Mouse (Mus musculus) gastrocnemius, postnatal 25 days (tissue): Measurements from ENCODE around the gene Cdyl2. TPM values are rescaled to one million over a fixed set of nuclear protein-coding genes. Genes with fewer than 3 reads are reported as not detected.

ENCODE experiments used
- DNase-seq: peaks from one replicate; pipeline ENCODE4 v3.0.0; 2022
- total RNA-seq, 2 experiments: library from RNA; stranded (reverse); gene quantifications; 1 replicate in 1 of 2; 2 replicates in 1 of 2; pipeline ENCODE4 v1.2.3; 2021

Gene Cdyl2
- total RNA-seq, 2 experiments from 2014 or later: 2.9 to 3.2 TPM

DNA sequence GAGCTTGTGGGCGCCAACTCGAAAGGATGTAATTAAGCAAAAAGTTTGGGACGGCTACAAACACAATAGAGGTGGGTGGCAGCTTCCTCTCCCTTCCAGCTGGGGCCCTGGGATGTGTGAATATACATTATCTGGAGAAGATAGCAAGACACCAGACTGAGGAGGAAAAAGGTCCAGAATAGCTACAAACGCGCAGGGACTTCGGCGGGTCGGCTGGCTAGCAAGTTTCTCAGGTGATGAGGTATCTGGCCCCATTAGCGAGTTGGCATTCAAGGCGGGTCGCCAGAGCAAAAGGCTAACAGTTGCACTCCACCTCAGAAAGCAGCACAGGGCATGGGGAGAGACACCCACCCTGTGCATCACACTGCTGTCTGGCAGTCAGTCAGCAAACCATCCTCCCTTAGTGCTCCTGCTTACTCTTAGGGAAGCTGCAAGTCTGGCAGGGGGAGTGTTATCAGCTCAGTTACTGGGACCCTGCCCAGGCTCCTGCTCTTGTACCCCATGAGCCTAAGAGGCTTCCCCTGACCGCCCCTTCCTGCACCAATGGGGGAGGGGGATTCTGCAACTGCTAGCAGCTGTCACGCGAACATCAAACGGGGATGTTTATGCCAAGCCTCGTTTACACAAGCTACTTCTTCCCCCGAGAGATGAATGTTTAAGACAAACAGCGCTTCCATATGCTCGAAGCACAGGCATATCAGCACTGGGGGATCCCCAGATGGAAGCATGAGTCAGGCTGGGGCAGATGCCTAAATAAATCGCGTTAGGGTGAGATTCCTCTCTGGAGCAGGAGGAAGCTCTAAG is 111.4 kb downstream of the Cdyl2 start:
- DNase-seq: no peak

DNA sequence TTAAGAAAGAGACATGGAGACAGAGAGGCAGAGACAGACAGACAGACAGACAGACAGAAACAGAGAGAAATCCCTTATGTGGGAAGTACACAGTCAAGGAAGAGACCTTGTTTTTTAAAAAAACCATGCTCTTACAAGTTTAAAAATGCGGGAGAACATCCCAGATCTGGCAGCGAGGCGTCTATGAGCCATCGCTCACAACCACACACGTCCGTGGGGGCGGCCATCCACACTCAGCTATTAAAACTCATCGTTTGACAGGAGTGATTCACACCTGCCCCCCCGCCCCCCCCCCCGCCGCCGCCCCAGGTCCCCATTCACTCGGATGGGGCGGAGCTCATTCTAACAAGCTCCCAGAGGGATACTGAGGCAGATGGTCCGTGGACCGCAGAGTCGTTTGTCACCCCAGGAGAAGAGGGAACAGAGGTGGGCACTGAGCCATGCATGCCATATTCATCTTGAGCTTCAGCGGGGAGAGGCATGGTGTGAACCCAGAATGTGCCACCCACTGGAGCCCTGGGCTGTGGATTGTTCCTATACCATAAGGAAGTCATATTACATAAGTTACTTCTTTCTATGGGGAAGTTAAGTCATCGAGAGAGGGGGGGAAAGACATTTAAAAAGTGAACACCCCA is 113.0 kb downstream of the Cdyl2 start:
- DNase-seq: no peak

DNA sequence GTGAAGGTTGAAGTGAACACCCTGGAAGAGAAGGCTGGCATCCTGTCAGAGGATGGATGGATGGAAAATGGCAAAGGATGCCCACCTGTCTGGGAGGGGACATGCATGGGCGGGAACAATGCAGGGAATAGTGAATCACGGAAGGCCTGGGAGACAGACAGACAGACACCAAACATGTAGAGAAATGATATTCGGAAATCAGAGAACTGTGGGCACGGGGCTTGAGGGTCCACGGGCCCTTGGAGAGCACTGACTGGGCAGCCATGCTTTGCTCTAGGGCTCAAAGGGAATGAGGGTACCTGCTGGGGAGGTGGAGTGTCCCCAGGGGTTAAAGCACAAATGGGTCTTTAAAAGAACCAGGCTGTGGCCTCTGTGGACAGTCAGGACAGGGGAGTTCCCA is 113.6 kb downstream of the Cdyl2 start:
- DNase-seq: no peak

DNA sequence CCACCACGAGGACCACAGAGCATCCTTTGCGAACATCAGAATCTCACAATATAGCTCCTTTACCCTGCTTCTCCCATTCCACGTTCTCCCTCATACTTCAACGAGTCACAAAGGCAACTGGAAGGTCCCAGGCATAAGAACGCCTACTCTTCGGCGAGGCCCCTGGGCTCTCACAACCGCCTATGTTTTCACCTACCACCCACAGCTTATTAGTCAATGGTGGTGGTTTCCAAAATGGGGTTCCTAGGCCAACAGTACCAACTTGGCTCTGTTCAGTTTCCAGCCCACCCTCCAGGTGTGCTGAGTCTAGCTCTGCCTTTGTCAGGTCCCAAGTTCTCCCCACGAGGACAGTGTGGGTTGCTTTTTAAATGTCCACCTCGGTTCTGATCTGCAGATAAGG is 114.0 kb downstream of the Cdyl2 start:
- no peak for DNase-seq

DNA sequence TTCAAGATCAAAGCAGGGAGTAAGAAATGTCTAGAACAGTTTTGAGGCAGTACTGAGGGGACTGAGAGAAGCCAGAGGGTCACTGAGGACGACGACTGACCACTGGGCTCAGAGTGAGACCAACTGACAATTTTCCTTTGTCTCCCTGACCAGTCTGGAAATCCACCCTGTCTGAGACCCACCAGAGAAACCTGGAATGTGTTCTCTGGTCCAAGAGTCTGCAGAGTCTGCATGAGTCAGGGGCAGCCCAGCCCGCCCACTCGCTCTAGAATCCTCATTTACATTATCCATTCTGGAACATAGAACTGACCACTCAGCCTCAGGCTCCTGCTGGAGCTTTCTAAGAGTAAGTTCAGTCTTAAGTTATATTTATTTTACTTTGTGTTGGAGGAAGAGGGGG is 114.9 kb downstream of the Cdyl2 start:
- no peak for DNase-seq

DNA sequence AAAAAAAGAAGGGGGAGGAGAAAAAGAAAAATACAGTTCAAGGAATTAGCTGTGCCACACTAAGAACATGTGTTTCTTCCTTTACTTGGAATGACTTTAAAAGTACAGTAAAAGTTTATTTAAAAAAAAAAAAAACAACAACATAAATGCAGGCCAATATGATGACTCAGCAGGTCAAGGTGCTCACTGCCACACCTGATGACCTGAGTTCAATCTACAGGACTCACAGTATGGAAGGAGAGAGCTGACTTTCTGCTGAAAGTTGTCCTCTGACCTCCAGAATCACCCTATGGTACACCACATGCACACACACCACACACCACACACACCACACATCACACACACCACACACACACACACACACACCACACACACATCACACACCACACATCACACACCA is 116.4 kb downstream of the Cdyl2 start:
- DNase-seq: no peak

DNA sequence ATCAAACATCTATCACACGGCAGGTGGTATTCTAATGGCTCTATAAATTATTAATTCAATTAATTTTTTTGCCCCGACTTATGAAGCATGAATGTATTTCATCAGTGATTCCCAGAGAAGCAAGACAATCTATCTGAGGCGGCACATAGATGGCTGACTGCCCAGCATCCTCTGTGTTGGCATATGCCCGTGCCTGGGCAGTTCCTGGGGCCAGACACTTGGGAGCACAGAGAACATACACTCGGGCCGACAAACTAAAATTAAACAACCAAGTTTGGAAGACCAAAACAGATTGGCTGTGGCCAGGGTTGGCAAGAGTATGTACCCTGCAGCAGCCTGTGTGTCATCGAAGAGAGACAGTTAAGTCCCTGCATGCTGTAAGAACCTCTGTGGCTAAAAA is 117.9 kb downstream of the Cdyl2 start:
- peak; percentile 37 for DNase-seq

DNA sequence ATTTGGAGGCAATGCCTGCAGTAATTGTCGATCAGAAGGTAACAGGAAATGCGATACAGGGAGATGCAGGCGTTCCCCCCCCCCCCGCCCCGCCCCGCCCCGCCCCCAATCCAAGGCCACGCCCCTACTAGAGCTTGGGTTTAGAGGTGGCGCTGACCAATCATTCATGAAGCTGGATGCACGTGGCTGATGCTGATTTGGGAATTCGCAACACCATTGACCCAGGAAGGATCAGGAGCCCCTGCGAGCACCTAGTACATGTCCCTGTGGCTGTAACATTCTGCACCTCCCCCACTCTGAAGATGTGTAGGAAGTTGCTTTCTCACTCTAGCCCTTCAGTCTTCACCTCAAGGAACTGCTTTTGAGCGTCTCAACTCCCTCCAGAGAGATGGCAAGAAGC is 126.6 kb downstream of the Cdyl2 start:
- DNase-seq: no peak

DNA sequence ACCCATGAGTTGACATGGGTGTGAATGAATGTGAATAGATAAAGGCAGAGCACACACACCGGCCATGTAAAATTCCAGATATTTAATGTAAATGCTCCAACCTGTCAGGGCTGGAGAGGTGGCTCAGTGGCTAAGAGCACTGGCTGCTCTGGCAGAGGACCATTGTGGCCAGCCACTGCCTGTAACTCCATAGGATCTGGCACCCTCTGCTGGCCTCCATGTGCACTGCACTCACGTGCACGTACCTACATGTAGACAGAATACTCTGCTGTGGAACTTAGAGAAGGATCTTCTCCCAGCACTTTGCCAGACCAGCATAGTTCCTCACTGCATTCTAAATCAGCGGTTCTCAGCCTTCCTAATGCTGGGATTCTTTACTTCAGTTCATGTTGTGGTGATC is 130.0 kb downstream of the Cdyl2 start:
- no peak for DNase-seq

DNA sequence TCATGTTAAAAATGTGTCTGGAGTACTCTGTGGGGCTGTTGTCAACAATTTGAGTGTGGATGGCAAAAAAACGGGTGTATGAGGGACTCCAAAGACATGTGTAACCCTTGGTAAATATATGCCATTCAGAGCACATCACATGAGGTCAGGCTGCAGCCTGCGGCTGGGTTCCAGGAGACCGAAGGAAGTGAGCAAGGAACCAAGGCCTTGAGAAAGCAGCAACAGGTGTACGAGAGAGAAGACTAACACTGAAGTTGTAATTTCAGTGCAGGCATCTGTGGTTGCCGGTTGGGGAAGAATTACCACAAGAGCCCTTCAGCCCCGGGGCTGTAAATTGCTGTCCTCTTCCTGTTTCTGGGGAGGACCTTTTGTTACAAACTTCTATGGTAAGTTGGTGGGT is 133.1 kb downstream of the Cdyl2 start:
- DNase-seq: no peak

DNA sequence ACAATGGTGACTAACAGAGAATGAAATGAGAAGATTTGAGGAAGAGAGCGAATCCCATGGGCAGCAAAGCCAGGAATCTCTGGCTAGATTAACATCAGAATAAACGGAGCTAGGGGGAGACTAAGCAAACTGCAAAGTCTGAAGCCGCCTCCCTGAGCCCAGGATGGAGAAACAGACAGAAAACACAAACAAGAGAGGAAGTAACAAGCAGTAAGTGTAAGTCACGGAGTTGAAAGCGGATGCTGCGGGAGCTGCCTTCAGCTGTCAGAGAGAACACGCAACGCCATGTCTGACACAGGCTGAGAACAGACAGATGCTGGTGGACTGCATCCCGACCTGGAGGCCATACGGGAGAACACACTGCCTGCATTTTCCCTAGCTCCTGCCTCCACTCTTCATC is 141.6 kb downstream of the Cdyl2 start:
- DNase-seq: no peak

DNA sequence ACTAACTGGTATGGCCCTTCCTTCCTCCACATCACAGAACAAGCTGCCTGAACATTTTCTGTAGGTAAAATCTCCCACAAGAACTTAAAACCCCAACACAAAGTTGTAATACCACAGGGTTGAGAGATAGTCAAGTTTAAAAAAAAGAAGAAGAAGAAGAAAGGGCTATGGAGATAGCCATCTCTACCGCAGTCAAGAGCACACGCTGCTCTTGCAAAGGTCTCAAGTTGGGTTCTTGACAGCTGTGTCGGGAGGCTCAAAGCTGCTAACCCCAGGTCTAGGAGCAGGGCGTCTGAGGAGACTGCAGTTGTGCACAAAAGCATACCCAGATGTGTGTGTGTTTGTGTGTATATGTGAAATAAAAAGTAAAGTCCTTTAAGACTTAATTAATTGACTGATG is 142.2 kb downstream of the Cdyl2 start:
- no peak for DNase-seq

DNA sequence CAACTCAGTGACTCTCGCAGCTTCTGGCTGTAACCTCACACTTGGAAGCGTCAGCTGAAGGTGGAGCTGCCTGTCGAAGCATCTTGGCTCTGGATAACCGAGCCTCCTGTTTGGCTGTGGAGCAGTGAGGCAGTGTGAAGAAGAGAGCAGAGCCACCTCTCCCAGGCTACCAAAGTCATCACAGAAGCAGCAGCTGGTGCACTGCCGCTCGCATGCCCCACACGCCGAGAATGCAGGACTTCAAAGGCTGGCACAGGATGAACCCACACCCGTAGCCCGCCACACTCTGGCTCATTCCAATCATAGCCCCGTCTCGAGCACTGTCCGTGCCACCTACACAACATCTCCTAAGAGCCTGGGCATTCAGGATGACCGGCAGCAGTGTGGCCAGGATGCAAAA is 142.7 kb downstream of the Cdyl2 start:
- DNase-seq: peak; percentile 20

DNA sequence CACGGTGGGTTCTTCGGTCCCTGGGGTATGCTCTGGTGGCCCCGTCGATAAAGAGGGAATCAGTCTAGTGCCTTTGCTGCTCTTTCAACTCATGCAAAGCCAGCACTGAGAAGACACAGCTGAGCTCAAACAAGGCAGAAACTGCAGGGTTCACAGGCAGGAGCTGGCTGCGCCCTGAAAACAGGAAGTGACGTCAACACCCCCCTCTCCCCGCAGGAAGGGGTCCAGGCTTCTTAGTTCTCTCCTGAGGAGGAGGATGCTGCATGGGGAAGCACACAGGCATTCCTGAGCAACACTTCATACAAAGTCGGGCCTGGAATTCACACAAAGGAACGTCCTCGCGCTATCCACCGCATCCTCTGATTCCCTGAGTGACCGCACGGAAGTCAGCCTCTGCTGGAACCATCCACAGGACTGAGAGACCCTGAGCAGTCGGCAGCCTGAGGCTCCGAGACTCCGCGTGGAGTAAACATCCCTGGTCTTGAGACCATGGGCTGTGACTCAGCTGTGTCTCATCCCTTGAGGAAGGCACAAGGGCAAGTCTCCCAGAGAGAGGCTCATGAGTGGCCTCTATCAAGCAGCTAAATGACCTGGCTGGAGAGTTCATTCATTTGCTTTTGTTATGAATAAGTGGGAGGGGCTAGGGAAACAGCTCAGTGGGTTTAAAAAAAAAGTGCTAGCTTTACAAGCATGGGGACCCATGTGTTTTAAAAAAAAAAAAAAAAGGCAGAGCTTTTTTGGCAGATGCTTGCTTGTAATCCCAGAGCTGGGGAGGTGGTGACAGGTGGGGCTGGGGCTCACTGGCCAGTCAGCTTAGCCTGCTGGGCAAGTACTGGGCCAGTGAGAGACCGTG is 144.9 kb downstream of the Cdyl2 start:
- peak; percentile 20 for DNase-seq

DNA sequence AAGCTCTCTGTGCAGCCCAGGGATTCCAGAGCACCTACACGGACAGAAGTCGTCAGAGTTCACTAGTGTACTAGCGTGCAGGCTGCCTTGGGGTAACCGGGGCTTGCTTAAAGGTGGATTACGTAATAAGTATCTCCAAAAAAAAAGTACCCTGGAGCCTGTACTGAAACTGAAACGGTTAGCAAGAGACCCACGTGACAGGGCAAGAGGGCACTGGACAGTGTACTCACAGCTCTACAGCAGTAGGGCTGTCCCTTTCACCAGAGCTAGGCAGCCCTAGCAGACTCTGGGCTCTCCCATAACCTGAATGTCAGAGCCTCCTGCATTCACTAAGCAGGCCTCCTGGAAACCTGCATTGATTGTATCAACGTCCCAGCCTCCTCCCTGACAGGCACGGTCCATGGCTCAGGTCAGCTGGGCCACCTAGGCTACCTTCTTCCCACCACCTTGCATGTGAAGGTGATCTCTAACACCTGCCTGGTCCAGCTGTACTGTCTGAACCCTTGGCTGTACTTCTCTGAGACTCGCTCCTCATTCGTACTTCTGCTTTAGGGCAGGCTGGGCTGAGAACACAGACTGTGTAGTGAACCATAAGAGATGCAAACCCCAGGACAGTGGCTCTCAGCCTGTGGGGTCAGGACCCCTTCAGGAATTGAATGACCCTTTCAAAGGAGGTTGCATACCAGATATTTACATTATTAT is 151.3 kb downstream of the Cdyl2 start:
- no peak for DNase-seq

DNA sequence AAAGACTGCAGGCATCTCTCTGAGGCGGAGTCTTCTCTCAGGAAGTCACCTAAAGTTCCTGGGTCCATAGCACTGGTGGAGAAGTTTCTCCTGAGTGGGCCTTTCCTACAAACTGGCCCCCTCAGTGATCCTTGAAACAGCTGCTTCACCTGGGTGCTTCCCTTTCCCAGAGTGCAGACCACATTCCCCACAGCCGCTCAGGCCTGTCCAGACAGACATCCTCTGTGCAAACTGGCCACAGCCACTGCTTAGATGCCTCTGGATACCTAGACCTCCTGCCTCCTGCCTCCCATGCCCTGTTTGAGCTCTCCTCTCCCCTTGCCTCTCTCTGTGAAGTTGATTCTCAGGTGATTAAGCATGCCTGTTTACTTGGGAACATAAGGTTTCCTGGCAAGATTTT is 156.1 kb downstream of the Cdyl2 start:
- no peak for DNase-seq

DNA sequence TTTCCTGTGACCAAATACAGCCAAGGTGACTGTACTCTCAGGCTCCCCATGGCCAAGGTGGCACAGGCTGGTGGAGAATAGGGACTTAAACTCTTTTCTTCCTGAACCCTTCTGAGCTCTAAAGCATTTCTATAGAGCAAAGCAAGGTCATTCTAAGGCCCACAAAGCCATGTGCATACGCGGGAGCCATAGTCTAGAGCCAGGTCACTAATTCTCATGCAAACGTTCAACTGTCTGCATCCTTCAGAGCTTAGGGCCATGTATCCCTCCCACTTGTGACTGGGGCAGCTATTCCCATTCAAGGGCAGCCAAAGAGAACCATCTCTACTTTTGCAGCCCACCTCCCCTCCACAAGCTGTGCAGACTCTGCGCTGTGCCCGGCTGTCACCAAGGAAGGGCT is 159.7 kb downstream of the Cdyl2 start:
- no peak for DNase-seq

DNA sequence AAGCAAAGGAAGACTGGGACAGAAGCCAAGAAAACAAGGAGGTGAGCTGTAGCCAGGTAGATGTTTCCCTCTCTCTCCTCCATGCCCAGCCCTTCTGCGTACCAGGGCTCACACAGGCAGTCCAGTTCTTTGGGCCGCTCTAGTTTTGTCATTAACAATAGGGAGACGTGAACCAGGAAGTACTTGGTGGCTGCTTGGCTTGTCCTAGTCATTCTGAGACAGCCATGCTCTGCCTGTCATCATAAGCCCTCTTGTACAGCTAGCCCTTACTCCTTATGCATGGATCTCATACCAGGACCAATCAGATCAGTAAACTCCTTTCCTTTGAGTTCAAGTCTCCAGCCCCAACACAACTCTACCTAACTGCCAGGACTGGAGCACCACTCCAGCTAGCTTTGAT is 180.0 kb downstream of the Cdyl2 start:
- DNase-seq: no peak

DNA sequence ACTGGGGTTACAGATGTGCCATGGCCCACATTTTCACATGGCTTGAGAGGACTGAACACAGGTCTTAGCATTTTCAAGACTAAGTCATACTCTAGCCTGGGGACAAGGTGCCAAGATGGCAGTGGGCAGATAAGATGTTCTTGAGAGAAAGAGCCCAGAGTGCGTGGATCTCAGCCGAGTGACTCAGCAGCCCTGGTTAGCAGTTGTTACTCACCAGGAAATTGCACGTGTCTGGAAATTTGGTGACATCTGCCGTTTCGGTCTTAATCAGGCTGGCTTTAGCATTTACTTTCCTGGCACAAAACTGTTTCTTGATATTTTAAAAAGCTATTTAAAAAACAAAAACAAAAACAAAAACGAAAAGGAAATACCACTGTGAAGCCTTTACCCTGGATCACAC is 180.5 kb downstream of the Cdyl2 start:
- DNase-seq: no peak

DNA sequence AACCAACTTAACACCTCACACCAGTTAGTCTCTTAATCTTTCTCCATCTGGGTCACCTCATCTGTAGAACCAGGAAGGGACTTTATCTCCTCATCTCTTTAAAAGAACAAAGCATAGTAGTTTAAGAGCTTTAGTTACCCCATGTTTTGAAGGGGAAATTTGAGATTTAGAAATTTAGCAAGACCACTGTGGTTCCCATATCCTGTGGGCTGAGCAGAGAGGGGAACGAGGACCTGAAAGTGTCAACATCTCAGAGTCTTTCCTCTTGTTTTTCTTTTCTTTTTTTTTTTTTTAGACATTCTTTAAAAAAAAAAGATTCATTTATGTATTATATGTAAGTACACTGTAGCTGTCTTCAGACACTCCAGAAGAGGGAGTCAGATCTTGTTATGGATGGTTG is 189.4 kb downstream of the Cdyl2 start:
- no peak for DNase-seq

DNA sequence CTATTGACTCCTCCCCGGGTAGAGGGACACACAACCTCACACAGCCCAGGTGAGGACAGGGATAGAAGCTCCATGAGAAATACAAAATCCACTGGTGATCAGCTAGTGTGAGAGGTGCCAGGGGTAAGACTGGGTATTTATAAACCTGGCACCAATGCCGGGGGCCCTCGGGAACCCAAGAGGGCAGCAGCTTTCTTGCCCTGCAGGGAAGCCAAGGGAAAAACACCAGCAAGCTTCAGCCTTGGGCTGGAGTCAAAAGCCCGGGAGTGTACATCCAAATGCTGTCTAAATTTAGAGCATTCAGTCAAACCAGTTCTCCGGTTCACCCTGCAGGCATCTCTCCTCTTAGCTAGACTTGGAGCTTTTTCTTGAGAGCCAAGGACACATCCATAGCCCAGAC is 189.9 kb downstream of the Cdyl2 start:
- peak; percentile 77 for DNase-seq

DNA sequence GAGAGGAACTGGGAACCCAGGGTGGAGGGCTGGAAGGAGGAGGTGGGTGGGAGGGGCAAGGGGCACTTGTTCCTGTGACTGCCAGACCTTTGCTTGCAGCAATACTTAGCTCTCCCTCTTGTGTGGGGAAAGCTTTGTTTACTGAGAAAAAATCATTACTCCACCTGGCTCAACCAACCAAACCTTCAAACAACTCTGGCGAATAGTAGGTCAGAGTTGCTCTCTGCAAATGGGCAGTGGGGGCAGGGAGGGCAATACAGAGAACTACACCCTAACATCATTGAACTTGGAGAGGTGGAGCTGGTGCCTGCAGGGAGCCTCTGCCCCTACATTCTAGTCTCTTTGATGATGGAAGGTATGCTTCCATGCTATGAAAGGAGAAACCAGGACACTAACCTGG is 192.7 kb downstream of the Cdyl2 start:
- DNase-seq: no peak

DNA sequence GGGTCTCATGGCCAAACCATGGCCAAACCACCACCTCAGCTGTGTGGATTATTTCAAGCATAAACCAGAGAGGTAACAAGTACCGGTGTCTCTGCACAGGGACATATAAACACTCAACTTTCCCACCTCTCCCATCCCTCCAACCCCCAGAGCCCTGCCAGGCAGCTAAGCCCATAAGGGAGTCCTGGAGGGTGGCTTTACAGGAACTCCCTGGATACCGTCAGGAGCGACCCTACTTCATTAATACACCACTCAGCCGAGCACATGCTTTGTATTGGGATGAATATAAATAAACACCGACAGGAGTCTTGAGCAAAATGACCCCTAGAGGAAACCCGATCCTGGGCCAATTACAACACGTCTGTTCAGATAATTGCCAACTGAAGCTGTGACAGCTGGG is 194.0 kb downstream of the Cdyl2 start:
- no peak for DNase-seq
